Mouse (Mus musculus) left cerebral cortex, adult 2 months (tissue): ENCODE results near the gene Fgf22. TPM values are rescaled to one million over a fixed set of nuclear protein-coding genes. Genes with fewer than 3 reads are reported as not detected.
A peak's percentile ranks its signal among the peaks of the same experiment; 100 is the strongest.

ENCODE experiments used
- DNase-seq, 2 experiments: peaks; one replicate each; pipeline ENCODE4 v3.0.0; 2021 to 2022; ENCODE audit warnings: low spot score in 2 of 2, mixed read lengths in 1 of 2; ENCODE audit errors: extremely low spot score in 1 of 2
- H3K27ac ChIP-seq: fragments of 200-600 bp; 2 replicates; pipeline ENCODE4 v1.8.1; 2022
- H3K4me3 ChIP-seq: fragments of 200-600 bp; 2 replicates; pipeline ENCODE4 v1.8.1; 2022
- CTCF ChIP-seq: fragments of 200-600 bp; IDR thresholded peaks from 2 replicates; pipeline ENCODE4 v1.8.1; 2022; ENCODE audit warnings: antibody characterized with exemption, mild to moderate bottlenecking, moderate library complexity
- intact Hi-C: fragments of 180-260 bp; cut with DNase I; formaldehyde crosslinking; loops from one replicate; pipeline ENCODE4 v1.15.1; 2025
- total RNA-seq, 2 experiments: library from RNA; stranded (reverse); gene quantifications; 2 replicates each; pipeline ENCODE4 v1.2.3; 2021

The Fgf22 gene
- total RNA-seq, 2 experiments from 2014 or later = 4.5 to 4.8 TPM

DNA sequence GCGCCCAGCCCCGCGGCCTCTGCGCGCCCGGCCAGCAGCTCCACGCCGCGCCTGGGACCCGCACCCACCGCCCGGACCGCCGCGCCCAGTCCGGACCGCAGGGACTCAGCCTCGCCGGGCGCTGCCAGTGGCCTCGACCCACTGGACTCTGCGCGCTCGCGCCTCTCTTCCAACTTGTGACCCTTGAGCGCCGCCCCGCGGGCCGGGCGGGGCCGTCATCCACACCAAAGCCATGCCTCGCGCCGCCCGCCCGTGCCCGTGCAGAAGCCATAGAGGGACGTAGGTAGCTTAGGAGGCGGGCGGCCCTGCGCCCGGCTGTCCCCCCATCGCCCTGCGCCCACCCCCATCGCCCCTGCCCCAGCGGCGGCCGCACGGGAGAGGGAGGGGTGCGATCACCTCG is 19.5 kb upstream of the Fgf22 start:
- no peak overlapping the region for H3K27ac ChIP-seq
- intact Hi-C loops = no loop called here
- no peak for TF ChIP-seq CTCF
- no peak overlapping the region for H3K4me3 ChIP-seq
- no peak for DNase-seq

DNA sequence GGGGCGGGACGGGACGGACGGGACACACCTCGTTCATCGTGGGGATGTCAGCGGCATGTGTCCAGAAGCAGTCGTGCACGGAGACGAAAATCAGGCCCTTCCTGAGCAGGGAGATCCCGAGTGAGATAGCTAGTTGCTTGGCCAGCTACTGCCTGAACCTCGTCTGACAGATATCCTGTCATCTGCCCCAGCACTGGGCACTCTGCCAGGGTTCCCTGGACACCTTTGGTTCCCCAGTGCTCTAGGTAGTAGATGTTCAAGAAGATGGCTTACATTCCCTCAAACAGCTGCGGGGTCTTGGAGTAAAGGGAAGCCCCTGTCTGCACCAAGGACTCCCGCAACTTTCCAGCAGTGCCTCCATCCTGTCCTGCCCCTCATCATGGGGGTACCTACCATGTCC is 18.2 kb upstream of the Fgf22 start:
- TF ChIP-seq CTCF = no peak
- intact Hi-C loops = no loop called here
- no peak overlapping the region for H3K27ac ChIP-seq
- no peak overlapping the region for H3K4me3 ChIP-seq
- DNase-seq = no peak

DNA sequence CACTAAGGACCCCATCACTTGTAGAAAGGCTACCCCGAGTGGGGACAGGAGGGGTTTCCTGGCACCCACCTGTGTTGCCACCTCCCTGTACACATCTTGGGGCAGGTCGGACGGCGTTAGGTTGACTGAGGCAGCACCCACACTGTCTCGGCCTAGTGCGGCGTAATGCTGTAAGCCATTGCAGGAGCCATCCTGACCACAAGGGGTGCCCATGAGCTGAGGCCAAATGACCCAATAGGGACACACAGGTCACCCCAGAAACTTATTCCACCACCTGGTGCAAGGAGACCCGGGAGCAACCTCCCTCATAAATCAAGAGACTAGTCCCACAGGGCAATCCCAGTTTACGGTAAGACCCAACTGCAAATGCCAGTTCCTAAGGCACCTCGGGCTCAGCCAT is 16.6 kb upstream of the Fgf22 start:
- TF ChIP-seq CTCF = peak; percentile 62
- intact Hi-C loops = no loop called here
- no peak for DNase-seq
- Histone ChIP-seq H3K27ac (no peak overlapping the region), H3K4me3 (no peak overlapping the region)

DNA sequence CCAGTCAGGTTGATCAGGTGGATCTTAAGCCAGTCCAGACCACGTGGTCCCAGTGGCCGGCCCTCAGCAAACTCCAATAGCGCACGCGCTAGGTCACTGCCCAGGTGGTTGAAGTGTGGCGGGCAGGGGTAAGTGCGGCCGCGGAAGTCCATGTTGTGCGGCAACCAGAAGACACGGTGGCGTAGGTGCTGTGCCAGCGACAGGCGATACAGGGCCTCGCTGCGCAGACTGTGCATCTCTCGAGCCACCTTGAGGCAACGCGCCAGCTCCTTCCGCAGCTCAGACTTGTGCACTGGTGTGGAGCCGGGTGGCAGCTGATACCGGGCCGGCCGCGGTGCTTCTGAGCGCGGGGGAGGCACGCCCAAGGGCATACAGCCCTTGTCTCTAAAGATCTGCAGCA is 15.6 kb upstream of the Fgf22 start:
- no peak for DNase-seq
- H3K27ac ChIP-seq = no peak overlapping the region
- no peak overlapping the region for H3K4me3 ChIP-seq
- TF ChIP-seq CTCF = no peak
- intact Hi-C loops = no loop called here

DNA sequence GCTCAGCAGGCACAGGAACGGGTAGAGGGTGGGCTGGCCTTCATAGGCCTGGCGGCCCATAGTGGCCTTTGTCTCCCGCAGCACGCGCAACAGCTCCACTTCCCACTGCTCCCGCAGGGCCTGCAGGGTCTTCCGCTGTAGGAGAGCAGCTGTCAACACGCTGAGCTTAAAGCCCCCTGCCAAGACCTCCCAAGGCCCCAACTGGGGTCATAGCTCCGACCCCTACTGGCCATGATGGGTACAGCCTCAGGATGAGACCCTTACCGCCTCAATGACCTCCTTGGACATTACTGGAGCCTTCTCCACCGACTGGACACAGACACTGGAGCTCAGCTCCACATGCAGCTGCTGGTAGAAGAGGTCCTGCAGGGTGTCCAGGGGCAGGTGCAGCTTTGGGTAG is 14.0 kb upstream of the Fgf22 start:
- DNase-seq = no peak
- H3K4me3 ChIP-seq = no peak overlapping the region
- intact Hi-C loops = no loop called here
- H3K27ac ChIP-seq = no peak overlapping the region
- TF ChIP-seq CTCF = peak; percentile 43

DNA sequence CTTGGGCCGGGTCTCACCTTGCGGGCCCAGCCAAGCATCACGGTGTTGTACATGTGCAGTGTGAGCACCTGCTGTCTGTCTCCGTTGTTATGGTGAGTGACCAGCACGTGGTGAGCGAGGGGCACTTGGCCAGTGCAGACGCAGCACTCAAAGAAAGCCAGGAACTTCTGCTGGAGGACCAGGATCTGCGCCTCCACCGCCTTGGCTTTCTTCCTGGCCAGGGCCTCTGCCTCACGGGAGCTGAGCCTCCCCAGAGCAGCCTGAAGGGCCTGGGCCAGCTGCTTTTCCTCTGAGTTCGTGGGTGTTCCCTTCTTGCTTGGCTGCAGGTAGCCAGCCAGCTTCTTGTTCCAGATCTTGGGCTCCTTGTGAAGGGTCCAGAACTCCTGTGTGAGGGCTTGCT is 11.7 kb upstream of the Fgf22 start:
- TF ChIP-seq CTCF = no peak
- H3K4me3 ChIP-seq = no peak overlapping the region
- DNase-seq = no peak
- intact Hi-C loops = no loop called here
- H3K27ac ChIP-seq = no peak overlapping the region

DNA sequence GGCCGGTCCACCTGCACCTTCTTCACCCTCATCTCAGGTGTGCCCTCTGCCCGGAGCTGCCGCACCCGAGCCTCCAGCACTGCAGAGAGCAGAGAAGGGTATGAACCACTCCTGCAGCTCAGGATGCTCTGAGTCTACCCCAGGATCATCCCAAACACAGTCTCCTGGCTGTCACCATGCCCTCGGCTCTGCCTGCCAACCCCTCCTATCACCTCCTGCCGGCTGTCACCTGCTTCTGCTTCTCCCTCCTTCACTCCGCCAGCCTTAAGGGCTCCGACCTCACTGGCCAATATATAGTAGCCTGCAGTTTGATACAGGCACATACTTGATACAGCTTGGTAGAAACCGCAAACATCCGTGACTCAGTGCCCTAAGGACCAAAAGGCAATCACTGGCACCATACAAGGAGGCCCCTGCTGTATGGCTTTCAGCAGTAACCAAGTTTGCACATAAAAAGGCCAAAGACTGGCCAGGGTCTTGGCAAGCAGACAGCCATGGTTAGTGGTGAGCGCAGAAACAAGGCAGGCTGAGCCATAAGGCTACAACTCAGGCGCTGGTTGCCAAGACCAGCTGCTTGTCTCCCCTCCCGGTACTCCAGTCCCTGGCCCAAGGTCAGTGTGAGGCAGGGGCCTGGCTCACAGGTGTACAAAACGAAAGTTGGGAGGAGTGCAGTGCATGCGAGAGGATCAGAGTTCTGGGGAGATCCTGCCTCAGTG is 11.1 kb upstream of the Fgf22 start:
- Histone ChIP-seq H3K4me3 (no peak overlapping the region), H3K27ac (no peak overlapping the region)
- DNase-seq = no peak
- no peak for TF ChIP-seq CTCF
- intact Hi-C loops = no loop called here

DNA sequence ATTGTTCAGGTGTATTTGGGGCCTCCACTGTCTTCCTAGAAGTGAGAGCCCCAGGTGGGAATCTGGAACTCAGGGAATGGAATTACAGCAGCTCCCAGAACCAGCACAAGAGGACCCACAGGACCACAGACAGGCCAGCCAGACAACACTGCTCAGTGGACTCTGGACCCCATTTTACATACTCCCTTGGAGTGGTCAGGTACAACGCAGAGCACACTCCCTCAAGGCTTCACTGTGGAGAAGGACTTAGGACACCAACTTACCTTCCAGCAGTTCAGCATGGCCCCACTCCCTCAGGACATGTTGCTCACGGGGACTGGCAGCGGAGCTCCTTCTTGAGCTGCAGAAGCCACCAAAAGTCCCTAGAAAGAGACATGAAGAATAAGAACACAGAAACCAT is 9.5 kb upstream of the Fgf22 start:
- Histone ChIP-seq H3K27ac (no peak overlapping the region), H3K4me3 (peak overlapping the region; percentile 79; the same call in 1 of the 2 replicates)
- intact Hi-C loops = no loop called here
- no peak for TF ChIP-seq CTCF
- no peak for DNase-seq

DNA sequence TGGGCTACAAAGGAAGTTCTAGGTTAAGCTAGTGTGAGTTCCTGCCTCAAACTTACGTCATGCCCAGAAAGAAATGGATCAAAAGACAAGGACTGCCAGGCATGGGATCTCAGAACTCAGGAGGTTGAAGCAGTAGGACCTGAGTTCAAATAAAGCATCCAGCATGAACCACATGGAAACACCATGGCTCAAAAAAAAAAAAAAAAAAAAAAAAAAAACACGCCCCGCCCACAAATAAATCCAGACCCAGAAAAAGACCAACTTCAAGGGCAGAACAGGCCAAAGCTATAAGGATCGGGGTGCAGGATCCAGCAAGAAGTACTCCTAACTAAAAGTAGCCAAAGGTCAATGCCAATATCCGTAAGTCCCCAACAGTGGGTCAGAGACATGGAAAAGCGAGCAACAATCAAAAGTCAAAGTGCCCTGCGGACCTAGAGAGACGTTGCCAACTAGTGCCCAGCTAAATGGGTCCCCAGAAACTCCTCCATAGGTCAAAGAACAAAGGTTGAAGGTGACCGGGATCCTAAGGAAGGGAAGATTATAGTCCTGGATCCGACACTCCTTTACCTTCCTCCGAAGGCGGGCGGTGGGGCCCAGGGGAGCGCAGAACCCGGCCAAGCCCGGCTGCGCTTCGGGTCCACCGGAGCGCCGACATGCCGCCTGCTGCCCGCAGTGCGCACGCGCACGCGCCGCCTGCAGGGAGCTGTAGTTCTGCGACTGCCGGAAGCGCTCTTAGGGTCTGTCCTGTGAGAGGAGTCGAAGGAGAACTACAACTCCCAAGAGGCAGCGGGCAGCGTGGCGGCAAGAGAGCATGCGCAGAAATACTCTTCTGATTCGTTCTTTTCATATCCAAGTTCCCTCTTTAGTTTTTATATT is 8.7 kb upstream of the Fgf22 start, which contains the start of gene Polrmt:
TSS of gene Polrmt (minus strand) at position 684 of the 876 bp plus-strand sequence.
- DNase-seq = peak; percentile 94 to 96
- intact Hi-C loops = no loop called here
- Histone ChIP-seq H3K27ac (peak within 1 kb of the TSS; percentile 34), H3K4me3 (peak within 1 kb of the TSS; percentile 79)
- peak; percentile 58 for TF ChIP-seq CTCF

DNA sequence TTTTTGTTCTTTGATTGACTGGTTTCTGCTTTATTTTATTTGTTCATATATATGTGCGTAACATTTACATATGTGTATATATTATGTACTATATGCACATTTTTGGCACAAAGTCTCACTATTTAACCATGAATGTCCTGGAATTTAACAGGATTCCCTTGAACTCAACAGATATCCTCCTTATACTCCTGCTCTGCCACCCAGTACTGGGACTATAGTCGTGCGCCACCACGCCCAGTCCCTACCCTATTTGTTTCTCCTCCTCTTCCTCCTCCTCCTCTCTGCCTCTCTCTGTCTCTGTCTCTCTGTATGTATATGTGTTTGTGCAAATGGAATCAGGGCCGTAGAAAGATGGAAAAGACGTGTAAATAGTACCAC is 8.1 kb upstream of the Fgf22 start:
- H3K27ac ChIP-seq = no peak overlapping the region
- intact Hi-C loops = no loop called here
- no peak for TF ChIP-seq CTCF

DNA sequence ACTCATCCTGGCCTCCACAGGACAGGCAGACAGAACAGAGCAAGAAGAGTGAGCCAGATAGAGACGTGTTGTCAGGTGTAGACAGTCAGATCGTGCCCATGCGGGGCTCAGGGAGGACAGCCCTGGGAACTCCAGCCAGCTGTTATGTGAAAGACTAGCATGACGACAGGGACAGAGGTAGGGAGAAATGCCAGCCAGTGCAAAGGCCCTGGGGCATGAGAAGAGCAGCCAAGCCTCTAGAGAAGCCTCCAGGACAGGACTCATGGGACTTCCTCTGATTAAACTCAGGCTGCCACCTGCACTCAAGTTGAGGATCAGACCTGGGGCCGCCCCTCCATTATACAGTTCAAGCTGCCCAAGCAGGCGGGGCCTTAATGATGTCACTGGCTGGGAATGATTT is 6.4 kb upstream of the Fgf22 start:
- TF ChIP-seq CTCF = no peak
- Histone ChIP-seq H3K4me3 (no peak overlapping the region), H3K27ac (no peak overlapping the region)
- intact Hi-C loops = no loop called here
- no peak for DNase-seq

More for the DNA sequence above, 8.1 kb upstream of the Fgf22 start:
- peak overlapping the region; percentile 79 for H3K4me3 ChIP-seq
- DNase-seq = no peak

DNA sequence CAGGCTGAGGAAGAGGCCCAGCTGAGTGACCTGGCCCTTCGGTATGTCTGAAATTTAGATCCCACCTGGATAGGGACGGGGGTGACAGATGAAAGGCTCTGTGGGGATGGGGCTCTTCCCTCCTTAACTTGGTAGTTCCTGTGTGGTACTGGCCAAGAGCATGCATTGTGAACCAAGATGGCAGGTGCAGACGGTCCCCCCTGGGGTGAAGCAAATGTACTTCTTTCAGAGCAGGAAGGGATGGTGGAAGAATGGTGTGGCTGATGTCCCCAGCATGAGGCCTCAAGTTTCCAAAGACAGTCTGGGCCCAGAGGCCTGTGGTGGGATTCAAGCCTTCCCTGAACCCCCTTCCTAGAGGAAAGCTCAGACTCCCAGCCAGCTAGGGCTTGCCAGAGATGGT is 978 bp downstream of the Fgf22 start:
- intact Hi-C loops = no loop called here
- Histone ChIP-seq H3K27ac (no peak overlapping the region), H3K4me3 (no peak overlapping the region)
- no peak for DNase-seq
- TF ChIP-seq CTCF = no peak
